Mouse (Mus musculus): ENCODE measurements at regions not wholly inside any gene's neighbourhood (a gene's known extent, or its start where the extent isn't known, plus 50 kb on each side); places are given as distances from the start of the nearest gene placed in this dataset.

DNA sequence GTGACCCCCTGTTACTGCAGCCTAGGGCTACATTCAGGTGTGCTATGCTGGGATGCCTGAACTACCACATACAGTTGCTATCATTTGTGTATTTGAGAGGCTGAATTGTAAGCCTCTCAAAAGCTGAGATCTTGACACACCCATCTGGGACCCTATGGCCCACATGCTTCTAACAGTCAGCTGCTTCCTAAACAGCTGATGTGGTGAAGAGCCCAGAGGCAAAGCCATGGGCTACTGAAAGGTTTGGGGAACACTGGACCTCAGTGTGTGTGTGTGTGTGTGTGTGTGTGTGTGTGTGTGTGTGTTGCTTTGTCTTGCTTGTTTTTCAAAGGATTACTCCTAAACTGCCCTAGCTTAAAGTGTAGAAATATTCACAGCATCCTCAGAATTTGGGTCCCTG is 75.0 kb downstream of the Lbh start:
- DNase-seq (ENCODE audit: low spot score in 2 of 2) = no peak

DNA sequence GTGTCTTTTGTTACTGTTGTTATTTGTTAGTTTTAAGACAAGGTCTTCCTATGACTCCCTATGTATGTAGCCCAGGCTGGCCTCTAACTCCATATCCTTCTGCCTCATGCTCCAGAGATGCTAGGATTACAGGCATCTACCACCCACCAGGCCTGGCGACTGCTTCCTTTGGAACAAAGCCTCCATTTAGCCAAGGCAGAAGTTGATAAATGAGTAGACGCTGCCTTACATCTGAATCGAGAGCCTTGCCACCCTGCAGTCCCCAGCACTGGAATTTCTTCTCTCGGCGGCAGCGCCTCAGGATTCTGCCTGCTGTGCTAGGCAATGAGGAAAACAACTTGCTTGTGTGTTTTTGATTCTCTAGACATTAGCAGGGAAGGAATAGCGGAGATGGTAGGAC is 75.5 kb downstream of the Lbh start:
- DNase-seq (ENCODE audit: low spot score in 2 of 2) = no peak

DNA sequence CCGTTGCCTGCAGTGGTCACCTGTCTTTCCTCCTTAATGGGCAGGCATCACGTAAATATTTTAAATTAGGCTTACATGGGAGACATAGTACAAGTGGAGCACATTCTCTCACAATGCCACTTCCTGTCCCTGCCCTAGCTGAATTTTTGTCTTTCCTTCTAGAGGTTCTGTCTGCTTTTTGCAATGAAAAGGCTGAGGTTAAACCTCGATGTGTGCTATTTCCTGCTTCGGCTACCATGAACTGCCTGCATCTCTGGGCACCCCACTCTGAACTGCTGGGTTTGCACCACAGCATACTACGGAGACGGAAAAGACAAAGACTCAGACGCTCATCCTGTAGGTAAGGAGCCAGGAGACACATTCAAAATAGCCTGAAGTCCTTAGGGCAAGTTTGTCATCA is 78.4 kb downstream of the Lbh start:
- no peak for DNase-seq (ENCODE audit: low spot score in 2 of 2)

DNA sequence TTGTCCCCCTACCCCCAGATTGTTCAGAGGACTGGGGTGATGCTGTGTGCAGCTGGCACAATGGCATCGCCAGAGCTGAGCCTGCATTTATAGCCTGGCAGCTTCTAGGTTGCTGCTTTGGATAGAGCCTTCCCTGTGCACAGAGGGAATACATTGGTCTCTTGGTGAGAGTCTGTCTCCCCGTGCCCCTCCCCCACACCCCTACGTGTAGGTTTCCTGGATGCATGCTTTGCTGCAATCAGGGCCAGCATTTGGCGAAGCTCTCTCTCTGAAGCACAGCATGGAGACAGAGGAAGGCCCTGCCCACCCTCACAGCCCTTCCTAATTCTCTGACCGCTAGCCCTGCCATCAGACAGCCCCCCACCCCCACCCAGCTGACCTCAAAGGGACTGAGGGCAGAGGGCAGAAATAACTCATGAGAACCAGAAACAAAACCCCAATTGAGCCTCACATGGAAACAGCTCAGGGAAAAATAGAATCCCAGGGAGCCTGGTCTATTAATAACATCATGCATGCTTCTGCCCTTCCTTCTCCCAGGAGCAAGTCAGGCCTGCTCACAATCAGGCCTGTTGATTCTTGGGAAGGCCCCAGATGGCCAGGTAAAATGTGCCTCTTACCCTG is 79.3 kb downstream of the Lbh start:
- no peak for DNase-seq (ENCODE audit: low spot score in 2 of 2)

GRCm38 (mm10) chr17:73005100-73005499 is 87.0 kb downstream of the Lbh start:
- no peak for DNase-seq (ENCODE audit: low spot score in 2 of 2)

GRCm38 (mm10) chr17:73008901-73009300 is 90.8 kb downstream of the Lbh start:
- DNase-seq (ENCODE audit: low spot score in 2 of 2) = peak; percentile 29 to 35

DNA sequence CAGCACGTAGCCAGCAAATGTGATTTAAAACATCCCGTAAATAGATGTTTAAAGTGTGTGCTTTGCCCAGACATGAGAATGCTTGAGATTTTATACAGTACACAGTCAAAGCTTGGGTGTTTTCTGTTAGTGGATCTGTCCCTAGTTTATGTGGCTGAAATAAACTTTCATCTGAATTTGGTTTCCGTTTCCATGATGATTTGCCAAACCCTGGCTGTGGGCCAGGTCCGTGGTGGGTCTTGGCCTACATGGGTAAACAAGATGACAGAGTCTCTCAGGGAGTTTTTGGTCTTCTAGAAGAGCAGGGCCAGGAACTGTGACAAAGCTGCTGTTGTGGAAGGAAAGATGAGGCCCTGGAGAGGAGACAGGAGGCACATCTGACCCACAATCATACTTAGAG is 91.9 kb downstream of the Lbh start:
- DNase-seq (ENCODE audit: low spot score in 2 of 2) = no peak

DNA sequence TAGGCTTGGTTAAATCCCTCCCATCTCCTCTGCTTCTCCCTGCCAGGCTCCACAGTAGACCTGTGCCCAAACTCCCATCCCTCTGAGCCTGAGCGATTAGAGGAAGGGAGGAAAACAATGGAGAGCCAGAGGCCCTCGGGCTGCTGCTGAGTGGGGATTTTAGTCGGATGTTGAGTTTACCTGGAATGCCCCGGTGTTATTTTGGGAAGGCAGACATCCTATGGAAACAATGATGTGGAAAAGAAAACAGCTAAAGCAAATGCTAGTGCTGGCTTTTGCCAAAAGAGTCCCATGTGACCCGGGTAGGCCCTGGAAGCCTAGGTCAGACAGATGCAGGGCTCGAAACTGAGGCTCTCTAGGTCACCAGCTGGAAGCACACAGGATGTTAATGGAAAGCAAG is 94.3 kb downstream of the Lbh start:
- DNase-seq (ENCODE audit: low spot score in 2 of 2) = no peak

DNA sequence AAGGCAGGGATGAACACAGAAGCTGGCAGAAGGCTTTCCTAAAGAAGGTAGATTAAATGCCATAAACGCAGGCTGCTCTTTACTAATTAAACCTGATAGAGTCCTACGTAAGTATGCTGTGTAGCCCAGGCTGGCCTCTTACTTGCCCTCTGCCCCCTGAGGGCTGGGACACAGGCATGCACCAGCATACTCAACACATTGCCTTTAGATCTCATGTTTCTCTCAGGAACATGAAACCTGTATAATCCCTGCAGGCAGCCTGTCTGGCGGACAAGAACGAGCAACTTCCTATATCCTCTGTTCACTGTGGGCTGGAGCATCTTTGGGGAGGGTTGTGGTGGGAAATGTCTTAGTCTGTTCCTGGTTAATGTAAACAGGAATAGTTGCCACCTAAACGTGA is 94.8 kb upstream of the Lclat1 start:
- no peak for DNase-seq (ENCODE audit: low spot score in 2 of 2)

DNA sequence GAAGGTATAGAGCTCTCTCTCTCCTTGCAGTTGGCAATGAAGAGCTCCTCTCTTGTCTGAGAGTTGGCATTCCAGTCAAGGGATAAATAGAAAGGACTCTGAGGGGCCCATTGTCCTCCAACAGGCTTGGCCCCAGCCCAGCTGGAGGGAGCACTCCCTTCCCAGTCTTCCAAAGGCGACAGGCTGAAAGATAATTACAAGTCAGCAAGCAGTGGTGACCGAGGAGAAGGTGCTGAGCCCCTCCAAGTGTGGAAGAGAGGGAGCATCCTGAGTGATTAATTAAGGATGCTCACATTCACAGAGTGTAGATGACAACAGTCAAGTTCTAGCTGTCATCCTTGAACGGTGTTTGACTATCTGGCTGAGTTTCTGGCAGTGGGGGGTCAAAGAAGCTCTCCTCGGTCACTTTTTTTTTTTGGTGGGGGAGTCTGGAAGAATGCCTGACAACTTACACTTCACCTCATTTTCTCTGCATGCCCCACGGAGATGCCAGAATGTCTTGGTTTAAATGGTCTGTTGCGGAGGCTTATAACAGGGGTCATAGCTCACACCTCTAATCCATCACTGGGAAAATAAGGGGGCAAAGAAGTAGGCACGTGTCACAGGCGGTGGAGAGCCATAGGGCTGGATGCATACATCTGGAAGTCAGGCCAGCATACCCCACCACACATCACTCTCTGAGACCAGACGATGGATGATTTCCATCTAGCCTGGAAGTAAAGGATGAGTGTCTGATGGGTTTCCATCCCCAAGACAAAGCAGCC is 93.5 kb upstream of the Lclat1 start:
- DNase-seq (ENCODE audit: low spot score in 2 of 2) = no peak

DNA sequence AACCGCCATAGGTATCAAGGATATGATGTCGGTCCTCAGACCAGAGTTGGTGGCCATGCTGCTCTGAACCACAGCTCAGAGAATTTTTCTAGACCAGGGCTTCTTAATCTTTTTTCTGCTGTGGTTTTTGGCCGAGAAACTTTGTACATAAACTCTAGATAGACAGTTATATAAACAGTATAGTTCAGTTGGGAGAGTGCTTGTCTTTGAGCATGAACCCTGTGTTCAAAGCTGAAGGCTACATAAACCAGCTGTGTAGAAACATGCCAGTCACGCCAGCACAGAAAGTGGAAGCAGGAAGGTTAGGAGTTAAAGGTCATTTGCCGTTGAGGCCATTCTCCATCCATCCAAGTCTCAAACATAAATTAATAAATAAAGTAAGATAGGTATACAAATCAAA is 90.6 kb upstream of the Lclat1 start:
- no peak for DNase-seq (ENCODE audit: low spot score in 2 of 2)

DNA sequence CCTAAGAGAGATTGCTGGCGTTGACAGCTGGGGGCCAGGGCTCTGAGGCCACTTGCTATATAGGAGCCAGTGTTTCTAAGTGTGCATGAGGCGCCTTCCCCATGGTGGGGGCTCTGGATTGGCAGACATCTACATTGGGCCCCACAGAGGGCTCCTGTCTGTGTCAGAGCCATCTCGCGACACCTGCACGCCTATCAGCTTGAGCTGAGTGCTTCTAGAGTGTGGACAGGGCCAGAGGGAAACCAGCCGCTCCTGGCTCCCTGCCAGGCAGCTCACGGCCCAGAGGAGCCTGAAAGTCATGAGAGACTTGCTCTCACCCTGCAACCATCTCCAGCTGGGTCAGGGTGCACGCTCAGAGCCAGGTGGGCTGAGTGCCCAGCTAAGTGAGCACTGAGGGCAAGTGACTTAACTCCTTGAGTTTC is 85.1 kb upstream of the Lclat1 start:
- no peak for DNase-seq (ENCODE audit: low spot score in 2 of 2)

DNA sequence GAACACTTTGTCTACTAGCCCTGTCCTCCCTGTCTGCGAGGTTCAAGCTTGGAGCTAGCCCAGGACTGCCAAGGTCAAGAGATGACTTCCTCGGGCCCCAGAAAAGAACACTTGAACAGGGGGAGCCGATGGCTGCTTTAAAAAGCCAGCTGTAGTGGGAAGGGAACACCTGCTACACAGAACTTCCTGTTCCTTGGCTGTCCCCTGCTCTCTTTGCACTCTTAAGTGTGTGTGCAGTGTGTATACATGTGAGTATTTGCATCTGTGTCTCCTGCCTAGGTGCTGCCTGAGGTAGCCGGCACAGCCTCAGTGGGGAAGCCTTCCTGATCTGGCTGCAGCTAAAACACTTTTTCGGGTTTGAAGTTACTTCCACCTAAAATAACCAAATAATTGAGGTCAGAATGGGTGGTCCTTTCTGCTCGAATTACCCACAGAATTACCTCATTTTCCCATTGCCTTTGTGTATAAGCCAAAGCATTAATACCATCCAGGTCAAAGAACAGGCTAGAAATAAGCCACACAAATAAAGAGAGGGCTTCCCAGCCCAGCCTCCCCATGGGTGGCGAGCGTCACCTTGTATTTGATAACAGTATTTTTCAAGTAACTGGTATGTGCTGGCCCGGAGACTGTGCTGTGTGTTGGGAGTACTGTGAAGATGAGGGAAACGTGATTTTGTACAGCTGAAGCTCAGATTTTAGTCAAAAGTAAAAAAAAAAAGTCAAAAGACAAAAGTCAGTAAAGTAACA is 84.2 kb upstream of the Lclat1 start:
- DNase-seq (ENCODE audit: low spot score in 2 of 2) = no peak

GRCm38 (mm10) chr17:73027122-73027521 is 80.7 kb upstream of the Lclat1 start:
- no peak for DNase-seq (ENCODE audit: low spot score in 2 of 2)

- no peak for DNase-seq (ENCODE audit: low spot score in 2 of 2)
These were observed 76.0 kb upstream of the Lclat1 start for GRCm38 (mm10) chr17:73031796-73032195.

DNA sequence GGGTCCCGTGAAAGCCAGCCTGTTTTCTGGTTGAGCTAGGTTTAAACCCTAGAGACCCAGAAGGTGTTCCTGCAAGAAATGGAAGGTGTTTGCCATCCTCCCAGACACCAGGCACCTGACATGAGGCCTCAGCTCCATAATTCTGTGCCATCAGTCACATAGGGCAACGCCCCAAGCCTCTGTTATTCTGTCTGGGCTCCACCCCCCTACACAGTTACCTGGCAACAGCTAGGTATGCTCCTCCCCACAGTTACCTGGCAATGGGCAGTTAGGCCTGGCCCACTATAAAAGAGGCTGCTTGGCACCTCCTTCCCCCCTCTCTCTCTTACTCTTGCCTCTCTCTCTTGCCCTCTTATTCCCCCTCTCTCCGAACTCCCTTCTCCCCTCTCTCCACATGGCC is 75.5 kb upstream of the Lclat1 start:
- no peak for DNase-seq (ENCODE audit: low spot score in 2 of 2)

DNA sequence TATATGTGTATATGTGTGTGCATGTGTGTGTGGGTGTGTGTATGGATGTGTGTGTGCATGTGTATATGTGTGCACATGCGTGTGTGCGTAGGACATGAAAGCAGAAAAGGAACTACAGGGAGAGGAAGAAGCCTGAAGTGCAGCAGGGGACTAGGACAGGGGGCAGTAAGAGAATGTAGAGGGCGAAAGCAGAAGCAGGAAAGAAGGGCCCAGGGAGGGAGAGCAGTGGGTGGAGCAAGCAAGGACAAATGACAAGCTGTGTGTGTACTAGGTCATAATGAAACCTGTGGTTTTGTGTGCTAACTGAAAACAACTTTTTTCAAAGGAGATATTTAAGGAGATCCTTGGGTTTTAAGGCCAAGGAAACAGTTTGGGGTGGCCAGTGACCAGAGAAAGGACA is 73.4 kb upstream of the Lclat1 start:
- no peak for DNase-seq (ENCODE audit: low spot score in 2 of 2)

DNA sequence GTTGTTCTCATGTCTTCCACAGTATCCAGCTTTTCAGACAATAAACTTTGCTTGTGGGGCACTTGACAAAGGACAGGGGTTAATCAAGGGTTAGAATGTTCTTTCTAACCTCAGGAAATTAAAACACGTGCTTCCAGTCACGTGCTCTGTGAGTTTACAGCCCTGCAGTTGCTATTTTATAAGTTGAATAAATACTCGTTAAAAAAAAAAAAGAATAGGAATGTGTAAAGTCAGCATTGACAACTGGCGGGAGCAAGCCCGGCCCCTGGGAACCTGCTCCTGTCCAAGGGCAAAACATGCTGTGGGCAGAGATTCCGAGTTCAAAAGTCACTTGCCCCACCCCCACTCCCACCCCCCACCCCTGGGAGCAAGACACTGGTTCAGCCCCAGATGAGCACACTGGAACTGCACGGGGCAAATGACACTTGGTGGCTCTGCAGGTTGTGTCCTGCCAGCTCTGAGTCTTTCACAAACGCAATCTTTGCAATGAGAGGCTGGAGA is 72.8 kb upstream of the Lclat1 start:
- DNase-seq (ENCODE audit: low spot score in 2 of 2) = no peak

- DNase-seq (ENCODE audit: low spot score in 2 of 2) = no peak
These were observed 70.9 kb upstream of the Lclat1 start for GRCm38 (mm10) chr17:73036845-73037244.

DNA sequence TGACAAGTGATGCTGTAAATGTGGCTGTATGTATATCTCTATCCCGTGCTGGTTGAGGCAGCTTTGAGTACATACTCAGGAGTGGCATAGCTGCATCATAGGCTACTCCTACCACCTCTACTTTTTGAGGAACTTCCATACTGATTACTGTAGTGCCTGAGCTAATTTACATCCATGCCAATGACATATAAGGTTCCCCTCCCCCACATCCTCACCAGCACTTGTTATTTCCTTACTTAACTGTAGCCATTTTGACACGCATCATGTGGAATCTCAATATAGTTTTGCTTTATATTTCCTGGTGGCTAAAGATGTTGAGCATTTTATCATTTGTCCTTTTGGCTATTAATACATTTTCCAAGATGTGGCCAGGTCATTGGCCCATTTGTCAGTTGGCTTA is 69.2 kb upstream of the Lclat1 start:
- no peak for DNase-seq (ENCODE audit: low spot score in 2 of 2)

- DNase-seq (ENCODE audit: low spot score in 2 of 2) = peak; percentile 13 to 50
These were observed 62.7 kb upstream of the Lclat1 start for GRCm38 (mm10) chr17:73044918-73045580.

DNA sequence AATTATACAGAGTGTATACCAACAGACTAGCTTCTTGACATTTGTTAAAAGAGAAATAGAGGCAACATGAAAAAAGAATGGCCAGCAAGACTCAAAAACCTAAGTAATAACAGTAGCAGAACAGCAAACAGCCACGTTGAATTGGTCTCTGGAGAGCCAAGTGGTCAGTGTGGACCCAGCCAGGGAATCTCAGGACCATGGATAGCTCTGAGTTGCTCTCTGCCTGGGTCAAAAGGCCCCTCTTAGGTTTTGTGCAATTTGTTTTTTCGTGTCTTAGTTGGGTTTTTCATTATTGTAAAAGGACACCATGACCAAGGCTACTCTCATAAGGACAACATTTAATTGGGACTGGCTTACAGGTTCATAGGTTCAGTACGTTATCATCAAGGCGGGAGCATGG is 60.8 kb upstream of the Lclat1 start:
- no peak for DNase-seq (ENCODE audit: low spot score in 2 of 2)

Measured in frontal cortex, postnatal 36 days (tissue).